Mouse (Mus musculus): Measurements from ENCODE around the gene Twf2. TPM values are rescaled to one million over a fixed set of nuclear protein-coding genes. Genes with fewer than 3 reads are reported as not detected.

The Twf2 gene
- polyA plus RNA-seq, 1 experiment from 2014 or later = 60.0 TPM

- Histone ChIP-seq H3K9ac (peak within 1 kb of the TSS; percentile 62), H3K4me1 (peaks cover 41% of the 10 kb centered on the region), H3K36me3 (peaks cover 17% of the 10 kb centered on the region), H3K4me2 (peak within 1 kb of the TSS; percentile 57), H3K4me3 (peak within 1 kb of the TSS; percentile 66), H3K9me3 (no peaks in the 10 kb centered on the region), H3K27ac (peak within 1 kb of the TSS; percentile 72), H3K27me3 (no peaks in the 10 kb centered on the region)
- no peak for ATAC-seq (ENCODE audit: insufficient number of reproducible peaks, low FRiP score, low TSS enrichment, low read depth)
- WGBS = 51% methylated on average over 18 of the region's 18 CpGs
Measured at GRCm38 (mm10) chr9:106199535-106200272, 3.2 kb upstream of the Twf2 start, which contains the start of gene Ppm1m. TSS of gene Ppm1m (minus strand) at chr9:106199746.

GRCm38 (mm10) chr9:106201895-106202294 is 1.0 kb upstream of the Twf2 start:
- Histone ChIP-seq H3K4me2 (peak overlapping the region; percentile 58; the same call in 1 of the 2 replicates), H3K4me1 (peaks cover 56% of the 10 kb centered on the region), H3K36me3 (0 out of 2 replicates have a peak, but pooled peaks cover under 1% of the 10 kb centered on the region), H3K4me3 (no peak overlapping the region; the same call in 1 of the 2 replicates), H3K9ac (no peak overlapping the region), H3K27me3 (no peaks in the 10 kb centered on the region), H3K27ac (0 out of 2 replicates have a peak overlapping the region, but pooled peaks have one; percentile 54), H3K9me3 (no peaks in the 10 kb centered on the region)
- no peak for ATAC-seq (ENCODE audit: insufficient number of reproducible peaks, low FRiP score, low TSS enrichment, low read depth)
- WGBS = 80% methylated on average over 3 of the region's 3 CpGs

- peak overlapping the region; percentile 58 for H3K4me2 ChIP-seq
- no peak for ATAC-seq (ENCODE audit: insufficient number of reproducible peaks, low FRiP score, low TSS enrichment, low read depth)
- H3K9ac ChIP-seq = peak overlapping the region; percentile 33; the same call in 1 of the 2 replicates
- peaks cover 9% of the 10 kb centered on the region; the same call in 1 of the 2 replicates for H3K36me3 ChIP-seq
- H3K27ac ChIP-seq = peak overlapping the region; percentile 77; the same call in 1 of the 2 replicates
- 63% methylated on average over 7 of the region's 7 CpGs for WGBS
- no peaks in the 10 kb centered on the region for H3K9me3 ChIP-seq
- H3K27me3 ChIP-seq = no peaks in the 10 kb centered on the region
- H3K4me1 ChIP-seq = peaks cover 42% of the 10 kb centered on the region
- peak overlapping the region; percentile 69 for H3K4me3 ChIP-seq
Measured at GRCm38 (mm10) chr9:106203990-106204851, 1.3 kb downstream of the Twf2 start.

GRCm38 (mm10) chr9:106205713-106206290 is 2.9 kb downstream of the Twf2 start:
- 78% methylated on average over 7 of the region's 7 CpGs for WGBS

GRCm38 (mm10) chr9:106206515-106206914 is 3.6 kb downstream of the Twf2 start:
- WGBS = 81% methylated on average over 2 of the region's 2 CpGs
- no peaks in the 10 kb centered on the region for H3K9me3 ChIP-seq
- no peak overlapping the region for H3K4me2 ChIP-seq
- no peak for ATAC-seq (ENCODE audit: insufficient number of reproducible peaks, low FRiP score, low TSS enrichment, low read depth)
- H3K27ac ChIP-seq = peak overlapping the region; percentile 17; the same call in 1 of the 2 replicates
- H3K4me3 ChIP-seq = no peak overlapping the region
- H3K36me3 ChIP-seq = peaks cover 9% of the 10 kb centered on the region; the same call in 1 of the 2 replicates
- H3K9ac ChIP-seq = no peak overlapping the region
- H3K4me1 ChIP-seq = peaks cover 41% of the 10 kb centered on the region
- H3K27me3 ChIP-seq = no peaks in the 10 kb centered on the region

More at GRCm38 (mm10) chr9:106205713-106206290, 2.9 kb downstream of the Twf2 start:
- no peak overlapping the region for H3K27ac ChIP-seq
- H3K27me3 ChIP-seq = no peaks in the 10 kb centered on the region
- H3K36me3 ChIP-seq = peaks cover 9% of the 10 kb centered on the region; the same call in 1 of the 2 replicates
- ATAC-seq (ENCODE audit: insufficient number of reproducible peaks, low FRiP score, low TSS enrichment, low read depth) = no peak
- no peak overlapping the region for H3K4me2 ChIP-seq
- peaks cover 36% of the 10 kb centered on the region for H3K4me1 ChIP-seq
- H3K9me3 ChIP-seq = no peaks in the 10 kb centered on the region
- H3K9ac ChIP-seq = no peak overlapping the region
- no peak overlapping the region for H3K4me3 ChIP-seq

- H3K9ac ChIP-seq = no peak overlapping the region
- H3K27ac ChIP-seq = no peak overlapping the region
- H3K4me2 ChIP-seq = no peak overlapping the region
- H3K4me3 ChIP-seq = no peak overlapping the region
- no peak for ATAC-seq (ENCODE audit: insufficient number of reproducible peaks, low FRiP score, low TSS enrichment, low read depth)
- H3K9me3 ChIP-seq = no peaks in the 10 kb centered on the region
- peaks cover 42% of the 10 kb centered on the region for H3K4me1 ChIP-seq
- H3K27me3 ChIP-seq = no peaks in the 10 kb centered on the region
- peaks cover 16% of the 10 kb centered on the region for H3K36me3 ChIP-seq
- WGBS = 70% methylated on average over 5 of the region's 5 CpGs
Measured at GRCm38 (mm10) chr9:106208181-106208580, 5.3 kb downstream of the Twf2 start.

GRCm38 (mm10) chr9:106209954-106210353 is 7.0 kb downstream of the Twf2 start:
- Histone ChIP-seq H3K4me3 (no peak overlapping the region), H3K4me1 (peaks cover 24% of the 10 kb centered on the region), H3K9me3 (no peaks in the 10 kb centered on the region), H3K36me3 (peaks cover 33% of the 10 kb centered on the region), H3K27ac (no peak overlapping the region), H3K4me2 (no peak overlapping the region), H3K9ac (no peak overlapping the region), H3K27me3 (no peaks in the 10 kb centered on the region)
- 84% methylated on average over 4 of the region's 4 CpGs for WGBS
- ATAC-seq (ENCODE audit: insufficient number of reproducible peaks, low FRiP score, low TSS enrichment, low read depth) = no peak

GRCm38 (mm10) chr9:106210853-106211609 is 8.1 kb downstream of the Twf2 start:
- ATAC-seq (ENCODE audit: insufficient number of reproducible peaks, low FRiP score, low TSS enrichment, low read depth) = no peak
- Histone ChIP-seq H3K27ac (peak overlapping the region; percentile 48; the same call in 1 of the 2 replicates), H3K9me3 (no peaks in the 10 kb centered on the region), H3K4me1 (peaks cover 18% of the 10 kb centered on the region), H3K4me3 (no peak overlapping the region), H3K27me3 (no peaks in the 10 kb centered on the region), H3K4me2 (peak overlapping the region; percentile 43; the same call in 1 of the 2 replicates), H3K36me3 (peaks cover 42% of the 10 kb centered on the region), H3K9ac (no peak overlapping the region)
- 65% methylated on average over 9 of the region's 9 CpGs for WGBS

- H3K9me3 ChIP-seq = no peaks in the 10 kb centered on the region
- peaks cover 12% of the 10 kb centered on the region for H3K4me1 ChIP-seq
- H3K27me3 ChIP-seq = no peaks in the 10 kb centered on the region
- H3K27ac ChIP-seq = peak overlapping the region; percentile 48; the same call in 1 of the 2 replicates
- peak; percentile 74 for ATAC-seq (ENCODE audit: insufficient number of reproducible peaks, low FRiP score, low TSS enrichment, low read depth)
- H3K4me3 ChIP-seq = peak overlapping the region; percentile 29
- H3K9ac ChIP-seq = peak overlapping the region; percentile 26
- peaks cover 44% of the 10 kb centered on the region for H3K36me3 ChIP-seq
- H3K4me2 ChIP-seq = peak overlapping the region; percentile 43
- 19% methylated on average over 37 of the region's 37 CpGs for WGBS
Measured at GRCm38 (mm10) chr9:106211680-106212593, 9.0 kb downstream of the Twf2 start.

GRCm38 (mm10) chr9:106212594-106212981 is 9.7 kb downstream of the Twf2 start:
- no peak overlapping the region for H3K4me3 ChIP-seq
- H3K9me3 ChIP-seq = no peaks in the 10 kb centered on the region
- peaks cover 12% of the 10 kb centered on the region for H3K4me1 ChIP-seq
- no peak overlapping the region for H3K9ac ChIP-seq
- no peak overlapping the region for H3K4me2 ChIP-seq
- no peak for ATAC-seq (ENCODE audit: insufficient number of reproducible peaks, low FRiP score, low TSS enrichment, low read depth)
- H3K27ac ChIP-seq = no peak overlapping the region
- H3K27me3 ChIP-seq = no peaks in the 10 kb centered on the region
- peaks cover 43% of the 10 kb centered on the region for H3K36me3 ChIP-seq
- WGBS = 90% methylated on average over 12 of the region's 12 CpGs
